Mouse (Mus musculus) ES-E14 (cell line): ENCODE results near the gene Heg1. TPM values are rescaled to one million over a fixed set of nuclear protein-coding genes. Genes with fewer than 3 reads are reported as not detected.
A peak's percentile ranks its signal among the peaks of the same experiment; 100 is the strongest.

Experiments used
- DNase-seq: peaks from one replicate; pipeline ENCODE4 v3.0.0-alpha.2; 2013; ENCODE audit warnings: low read depth, low spot score
- H3K27ac ChIP-seq: 2 replicates; pipeline ENCODE4 v1.5.1; 2012; ENCODE audit warnings: low read depth, mild to moderate bottlenecking, low read length, moderate library complexity, mixed read lengths; ENCODE audit not compliant: poor library complexity, insufficient read depth, severe bottlenecking
- H3K36me3 ChIP-seq: 2 replicates; pipeline ENCODE4 v1.6.1; 2012; ENCODE audit warnings: mild to moderate bottlenecking, low read length, moderate library complexity, mixed read lengths; ENCODE audit not compliant: control insufficient read depth, poor library complexity, insufficient read depth, severe bottlenecking
- H3K4me1 ChIP-seq, 2 experiments: fragments of 150-350 bp in 1 of 2; sonication (generic) in 1 of 2; 2 replicates each; pipeline ENCODE4 v1.6.1; 2012; ENCODE audit warnings: low read length in 2 of 2, mild to moderate bottlenecking in 1 of 2, mixed read lengths in 1 of 2; ENCODE audit not compliant: control insufficient read depth in 2 of 2, insufficient read depth in 2 of 2, poor library complexity in 1 of 2
- H3K4me3 ChIP-seq, 2 experiments: fragments of 150-350 bp in 1 of 2; sonication (generic) in 1 of 2; 2 replicates each; pipeline ENCODE4 v1.5.1; 2012; ENCODE audit warnings: low read length in 2 of 2, low read depth in 1 of 2, mild to moderate bottlenecking in 1 of 2, mixed read lengths in 1 of 2; ENCODE audit not compliant: insufficient read depth in 1 of 2, poor library complexity in 1 of 2, severe bottlenecking in 1 of 2
- H3K9ac ChIP-seq: 2 replicates; pipeline ENCODE4 v1.6.1; 2012; ENCODE audit warnings: low read depth, mild to moderate bottlenecking, low read length, mixed read lengths; ENCODE audit not compliant: poor library complexity, insufficient read depth, severe bottlenecking
- H3K9me3 ChIP-seq: fragments of 150-350 bp; sonication (generic); 2 replicates; pipeline ENCODE4 v1.6.1; 2012; ENCODE audit warnings: low read depth, mild to moderate bottlenecking, low read length; ENCODE audit not compliant: control insufficient read depth, insufficient read depth
- CHD2 ChIP-seq: IDR thresholded peaks from 2 replicates; pipeline ENCODE4 v1.6.1; 2014; ENCODE audit warnings: mild to moderate bottlenecking, low read depth, low read length, inconsistent platforms
- HCFC1 ChIP-seq: IDR thresholded peaks from 2 replicates; pipeline ENCODE4 v1.6.1; 2012; ENCODE audit warnings: low read length, inconsistent platforms, borderline replicate concordance; ENCODE audit not compliant: insufficient read depth
- MAFK ChIP-seq: IDR thresholded peaks from 2 replicates; pipeline ENCODE4 v1.6.1; 2014; ENCODE audit warnings: mild to moderate bottlenecking, low read depth, low read length, inconsistent platforms; ENCODE audit not compliant: insufficient read depth
- ZC3H11A ChIP-seq: IDR thresholded peaks from 2 replicates; pipeline ENCODE4 v1.6.1; 2012; ENCODE audit warnings: low read depth, mild to moderate bottlenecking, inconsistent platforms, low read length, borderline replicate concordance
- ZNF384 ChIP-seq: IDR thresholded peaks from 2 replicates; pipeline ENCODE4 v1.6.1; 2012; ENCODE audit warnings: low read depth, low read length, inconsistent platforms
- in situ Hi-C, 2 experiments: fragments of 600-800 bp; cut with MboI; formaldehyde crosslinking; loops; one replicate each; pipeline ENCODE4 v1.15.1; 2025; ENCODE audit warnings: low sequenced_read_pairs in 2 of 2, inconsistent platforms in 1 of 2; ENCODE audit not compliant: unreplicated experiment in 2 of 2
- total RNA-seq: library from RNA; depleted of rRNA; stranded (reverse); fragments of 300-350 nt; gene quantifications from 2 replicates; pipeline ENCODE4 v1.2.3, GENCODE M21; 2012

Heg1 gene
- total RNA-seq, 1 experiment, result 8.7 TPM

DNA sequence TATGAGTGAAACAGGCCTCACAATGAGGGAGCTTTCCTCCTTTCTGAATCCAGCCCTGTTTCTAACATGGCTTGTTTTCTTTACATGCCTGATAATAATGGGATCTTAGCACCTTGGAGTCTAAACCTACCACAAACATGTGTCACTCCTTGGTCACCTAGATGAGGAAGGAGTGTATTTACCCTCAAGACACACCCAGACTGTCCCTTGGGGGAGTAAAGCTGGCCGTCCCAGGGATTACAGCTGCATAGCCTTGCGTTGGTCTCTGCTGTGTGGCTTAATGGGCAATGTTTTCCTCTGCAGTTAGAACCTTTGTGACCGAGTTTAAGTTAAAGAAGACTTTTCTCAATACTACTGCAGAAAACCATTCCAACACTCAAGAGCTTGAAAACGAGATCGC, 51.1 kb downstream of the Heg1 start:
- no peak for TF ChIP-seq HCFC1
- TF ChIP-seq CHD2, result no peak
- no peak for TF ChIP-seq MAFK
- no peak for TF ChIP-seq ZC3H11A
- no peak for TF ChIP-seq ZNF384
- no peak for DNase-seq
- Histone ChIP-seq H3K36me3 (no peaks in the 10 kb centered on the region), H3K4me1 (peaks cover 0 to 3% of the 10 kb centered on the region in 2 experiments; a peak in 2 of 4 replicates), H3K27ac (no peak overlapping the region), H3K9me3 (no peaks in the 10 kb centered on the region), H3K9ac (no peak overlapping the region), H3K4me3 (no peak overlapping the region)
- in situ Hi-C loops, result loop anchor here (10.0 to 25.0 kb wide), 2 partner anchors 420 to 423 kb away; no protein-coding TSS in a partner anchor

- Histone ChIP-seq H3K4me1 (peaks cover 0 to 3% of the 10 kb centered on the region in 2 experiments; a peak in 2 of 4 replicates), H3K27ac (no peak overlapping the region), H3K9me3 (no peaks in the 10 kb centered on the region), H3K9ac (no peak overlapping the region), H3K36me3 (no peaks in the 10 kb centered on the region), H3K4me3 (no peak overlapping the region)
- no peak for TF ChIP-seq HCFC1
- TF ChIP-seq ZNF384, result no peak
- no peak for TF ChIP-seq ZC3H11A
- TF ChIP-seq MAFK, result no peak
- TF ChIP-seq CHD2, result no peak
- in situ Hi-C loops, result loop anchor here (10.0 to 25.0 kb wide), 2 partner anchors 421 to 423 kb away; no protein-coding TSS in a partner anchor
- no peak for DNase-seq
These were observed 51.6 kb downstream of the Heg1 start for GRCm38 (mm10) chr16:33735791-33736190.

- Histone ChIP-seq H3K9me3 (no peaks in the 10 kb centered on the region), H3K27ac (no peak overlapping the region), H3K9ac (no peak overlapping the region), H3K4me3 (no peak overlapping the region), H3K36me3 (no peaks in the 10 kb centered on the region), H3K4me1 (peaks cover 0 to 5% of the 10 kb centered on the region in 2 experiments; a peak in 2 of 4 replicates)
- DNase-seq, result no peak
- TF ChIP-seq CHD2 (no peak), ZC3H11A (no peak), ZNF384 (no peak), MAFK (no peak), HCFC1 (no peak)
- in situ Hi-C loops, result loop anchor here (10.0 to 25.0 kb wide), 2 partner anchors 422 to 424 kb away; no protein-coding TSS in a partner anchor
These were observed 52.6 kb downstream of the Heg1 start for GRCm38 (mm10) chr16:33736746-33737145.

DNA sequence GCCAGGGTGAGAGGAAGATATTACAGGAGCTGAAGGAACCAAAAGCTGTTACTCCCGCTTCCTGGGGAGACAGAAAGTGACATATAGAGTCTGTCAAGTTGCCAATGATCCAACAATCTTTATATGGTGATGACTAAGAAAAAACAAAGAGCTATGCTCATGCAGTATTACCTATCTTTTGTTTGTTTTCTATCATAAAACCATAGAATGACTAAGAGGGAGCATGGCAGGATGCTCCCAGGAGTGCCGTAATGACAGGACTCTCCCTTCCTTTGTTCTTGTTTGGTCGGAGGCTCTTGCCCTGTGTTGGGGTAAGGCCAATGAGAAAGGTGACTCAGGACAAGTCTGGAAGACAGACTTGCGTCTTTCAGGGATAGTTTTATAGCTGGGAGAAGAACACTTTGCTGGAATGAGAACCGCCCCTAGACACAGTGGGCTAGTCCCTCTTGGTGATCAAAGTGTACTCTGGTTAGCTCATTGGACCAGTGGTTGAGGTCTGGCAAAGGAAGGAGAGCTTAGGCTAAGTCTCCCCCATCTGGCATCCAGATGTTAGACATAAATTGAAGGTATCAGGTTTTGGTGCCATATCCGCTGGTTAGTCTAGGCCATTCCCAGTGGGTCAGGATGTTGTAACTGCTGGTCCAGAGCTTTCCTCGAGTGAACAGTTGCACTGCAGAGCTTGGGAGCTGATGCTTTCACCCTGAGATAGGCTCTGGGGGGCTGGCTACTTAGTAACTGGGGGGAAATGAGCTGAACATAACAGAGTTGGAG, 55.0 kb downstream of the Heg1 start:
- no peaks in the 10 kb centered on the region for H3K9me3 ChIP-seq
- no peak overlapping the region for H3K4me3 ChIP-seq
- in situ Hi-C loops, result loop anchor here (10.0 to 25.0 kb wide), 2 partner anchors 424 to 427 kb away; no protein-coding TSS in a partner anchor
- no peak for DNase-seq
- H3K36me3 ChIP-seq, result no peaks in the 10 kb centered on the region
- H3K27ac ChIP-seq, result no peak overlapping the region
- no peak overlapping the region for H3K9ac ChIP-seq
- H3K4me1 ChIP-seq, result peaks cover 0 to 5% of the 10 kb centered on the region in 2 experiments; a peak in 2 of 4 replicates
- TF ChIP-seq MAFK (no peak), ZC3H11A (no peak), HCFC1 (no peak), ZNF384 (no peak), CHD2 (no peak)

DNA sequence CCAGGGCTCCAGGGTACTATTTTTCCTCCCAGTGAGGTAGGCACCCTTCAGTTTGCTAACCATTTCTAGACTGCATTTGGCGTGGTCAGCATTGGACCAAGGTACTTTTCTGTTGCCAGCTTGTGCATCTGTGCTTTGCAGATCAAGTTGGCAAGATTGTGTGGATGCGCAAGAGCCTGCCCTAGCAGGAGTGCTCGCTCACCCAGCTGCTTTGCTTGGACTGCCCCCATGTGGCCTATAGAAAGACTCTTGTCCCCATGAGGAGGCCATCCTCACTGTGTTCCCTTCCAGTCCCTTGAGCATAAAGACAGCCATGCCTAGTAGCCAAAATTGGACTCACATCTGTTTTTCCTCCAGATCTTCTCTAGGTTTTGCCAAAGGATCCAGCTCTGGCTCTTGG, 55.6 kb downstream of the Heg1 start:
- H3K9me3 ChIP-seq, result no peaks in the 10 kb centered on the region
- no peak overlapping the region for H3K4me3 ChIP-seq
- H3K4me1 ChIP-seq, result peaks cover 0 to 5% of the 10 kb centered on the region in 2 experiments; a peak in 2 of 4 replicates
- in situ Hi-C loops, result loop anchor here (10.0 to 25.0 kb wide), 2 partner anchors 425 to 428 kb away; no protein-coding TSS in a partner anchor
- no peak overlapping the region for H3K9ac ChIP-seq
- H3K27ac ChIP-seq, result no peak overlapping the region
- TF ChIP-seq ZNF384, result no peak
- no peak for TF ChIP-seq CHD2
- TF ChIP-seq HCFC1, result no peak
- TF ChIP-seq MAFK, result no peak
- TF ChIP-seq ZC3H11A, result peak; percentile 69; the same call in 1 of the 2 replicates
- no peak for DNase-seq
- H3K36me3 ChIP-seq, result no peaks in the 10 kb centered on the region
